Mouse (Mus musculus) thymus, adult 2 months (tissue): Measurements from ENCODE around the gene Rreb1.

Experiments used
- CTCF ChIP-seq: fragments of 200-500 bp; IDR thresholded peaks from 2 replicates; pipeline ENCODE4 v1.5.1; 2012; ENCODE audit warnings: mild to moderate bottlenecking, control low read depth, low read length, moderate library complexity, borderline replicate concordance; ENCODE audit not compliant: control insufficient read depth, poor library complexity, insufficient read depth; ENCODE audit errors: extremely low read depth
- POLR2A ChIP-seq: fragments of 200-500 bp; IDR thresholded peaks from 2 replicates; pipeline ENCODE4 v1.6.1; 2012; ENCODE audit warnings: mild to moderate bottlenecking, low read length, control low read depth, moderate library complexity; ENCODE audit not compliant: control insufficient read depth, poor library complexity, insufficient read depth; ENCODE audit errors: extremely low read depth

- TF ChIP-seq CTCF = no peak
- no peak for TF ChIP-seq POLR2A
Observed at GRCm38 (mm10) chr13:37944306-37944705, 166.1 kb downstream of the Rreb1 start.
